Mouse (Mus musculus) liver, embryonic 15.5 days (tissue): ENCODE data around the gene Pde6d. TPM values are rescaled to one million over a fixed set of nuclear protein-coding genes. Genes with fewer than 3 reads are reported as not detected.
A peak's percentile ranks its signal among the peaks of the same experiment; 100 is the strongest.

Experiments
- ATAC-seq: fragments of 200-750 bp; cut with Nextera tagmentation; 2 replicates; pipeline ENCODE4 v1.8.0; 2017; ENCODE audit warnings: moderate number of reproducible peaks, mild to moderate bottlenecking, moderate library complexity; ENCODE audit not compliant: insufficient read depth
- H3K27ac ChIP-seq: fragments of 300-500 bp; sonication (generic); replicated peaks from 2 replicates; pipeline ENCODE4 v1.5.1; 2015; ENCODE audit warnings: mild to moderate bottlenecking, inconsistent platforms
- H3K27me3 ChIP-seq: fragments of 300-500 bp; sonication (generic); 2 replicates; pipeline ENCODE4 v1.6.1; 2015; ENCODE audit warnings: mild to moderate bottlenecking, inconsistent platforms
- H3K36me3 ChIP-seq: fragments of 300-500 bp; sonication (generic); replicated peaks from 2 replicates; pipeline ENCODE4 v1.6.1; 2015; ENCODE audit warnings: moderate library complexity, mild to moderate bottlenecking, inconsistent platforms
- H3K4me1 ChIP-seq: fragments of 300-500 bp; sonication (generic); replicated peaks from 2 replicates; pipeline ENCODE4 v1.6.1; 2015; ENCODE audit warnings: inconsistent platforms
- H3K4me2 ChIP-seq: fragments of 300-500 bp; sonication (generic); 2 replicates; pipeline ENCODE4 v1.6.1; 2015; ENCODE audit warnings: moderate library complexity, mild to moderate bottlenecking, inconsistent platforms
- H3K4me3 ChIP-seq: fragments of 300-500 bp; sonication (generic); replicated peaks from 2 replicates; pipeline ENCODE4 v1.5.1; 2015; ENCODE audit warnings: mild to moderate bottlenecking, inconsistent platforms
- H3K9ac ChIP-seq: fragments of 300-500 bp; sonication (generic); 2 replicates; pipeline ENCODE4 v1.6.1; 2015; ENCODE audit warnings: moderate library complexity, mild to moderate bottlenecking, inconsistent platforms
- H3K9me3 ChIP-seq: fragments of 300-500 bp; sonication (generic); replicated peaks from 2 replicates; pipeline ENCODE4 v1.6.1; 2016; ENCODE audit warnings: inconsistent platforms
- WGBS: fragments of 180-500 bp; shearing (Covaris S2); methylation state at CpG from one replicate; pipeline ENCODE4 v1.1.7; 2015; ENCODE audit warnings: mixed read lengths; ENCODE audit not compliant: insufficient replicate concordance; 5-methylcytosine and 5-hydroxymethylcytosine counted together
- polyA plus RNA-seq: library from polyadenylated mRNA; unstranded; fragments of >200 nt; fragmentation: Nextera tagmentation; extraction: Ambion mirVana; gene quantifications from 2 replicates; pipeline ENCODE4 v1.2.1, GENCODE M21; 2015

The Pde6d gene
- polyA plus RNA-seq, result 24.7 and 29.0 TPM in 2 replicates

DNA sequence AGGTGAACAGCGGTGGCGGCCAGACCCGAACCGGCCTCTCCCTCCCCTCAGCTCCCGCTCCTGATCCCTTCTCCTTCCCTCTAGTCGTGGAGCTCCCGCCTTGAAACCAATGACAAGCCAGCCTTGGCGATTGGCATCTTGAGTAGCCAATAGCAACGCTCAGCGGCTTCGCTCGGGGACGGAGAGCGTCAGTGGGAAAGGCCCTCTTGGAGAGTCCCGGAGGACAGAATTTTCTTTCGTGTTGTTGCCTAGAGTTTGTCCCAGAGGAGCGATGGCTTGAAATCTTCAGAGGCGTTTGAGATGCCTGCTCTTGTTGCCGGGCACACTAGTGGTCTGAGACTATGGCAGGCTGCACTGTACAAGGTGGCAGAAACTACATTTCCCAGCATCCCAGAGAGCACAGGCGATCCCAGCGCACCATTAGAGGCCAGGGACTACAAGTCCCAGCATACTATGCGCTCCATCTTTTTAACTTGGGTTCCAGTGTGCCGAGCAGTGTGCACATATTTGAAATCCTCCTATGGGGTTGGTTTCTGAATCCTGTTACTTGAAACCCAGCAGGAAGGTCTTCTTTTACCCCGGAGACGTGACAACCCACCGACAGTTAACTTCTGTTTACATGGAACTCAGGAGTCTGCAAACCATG lies at the start of gene Pde6d, which contains the start of gene Cops7b:
Pde6d (minus strand) TSS at position 179 of the 646 bp plus-strand sequence.
Cops7b (plus strand) TSS at position 454 of the 646 bp plus-strand sequence.
- under 1% methylated on average over 26 of the region's 26 CpGs for WGBS
- Histone ChIP-seq H3K27me3 (no peaks in the 10 kb centered on the region), H3K9ac (peak within 1 kb of the TSS; percentile 94), H3K4me3 (peak within 1 kb of the TSS; percentile 92), H3K9me3 (no peaks in the 10 kb centered on the region), H3K36me3 (no peaks in the 10 kb centered on the region), H3K4me2 (peak within 1 kb of the TSS; percentile 89), H3K27ac (peak within 1 kb of the TSS; percentile 82), H3K4me1 (peaks cover 40% of the 10 kb centered on the region)
- peak; percentile 97 for ATAC-seq

DNA sequence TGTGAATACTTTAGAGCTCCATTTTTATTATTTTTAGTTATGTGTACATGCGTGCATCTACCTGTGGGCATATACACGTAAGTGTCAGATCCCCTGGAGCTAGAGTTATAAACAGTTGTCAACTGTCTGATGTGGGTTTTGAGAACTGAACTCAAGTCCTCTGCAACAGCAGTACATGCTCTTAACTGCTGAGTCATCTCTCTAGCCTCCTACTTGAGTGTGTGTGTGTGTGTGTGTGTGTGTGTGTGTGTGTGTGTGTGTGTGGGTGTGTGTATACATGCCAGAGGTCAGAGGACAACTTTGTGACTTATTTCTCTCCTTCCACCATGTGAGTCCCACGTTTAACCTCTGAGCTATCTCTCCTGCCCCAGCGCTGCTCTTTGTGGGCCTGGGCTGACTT lies 48.1 kb upstream of the Pde6d start:
- no peak overlapping the region for H3K9ac ChIP-seq
- H3K27ac ChIP-seq, result no peak overlapping the region
- H3K4me1 ChIP-seq, result peaks cover 19% of the 10 kb centered on the region
- no peak for ATAC-seq
- no peaks in the 10 kb centered on the region for H3K9me3 ChIP-seq
- no peaks in the 10 kb centered on the region for H3K27me3 ChIP-seq
- H3K36me3 ChIP-seq, result no peaks in the 10 kb centered on the region
- H3K4me2 ChIP-seq, result no peak overlapping the region
- WGBS, result 48% methylated on average over 4 of the region's 4 CpGs
- H3K4me3 ChIP-seq, result no peak overlapping the region

DNA sequence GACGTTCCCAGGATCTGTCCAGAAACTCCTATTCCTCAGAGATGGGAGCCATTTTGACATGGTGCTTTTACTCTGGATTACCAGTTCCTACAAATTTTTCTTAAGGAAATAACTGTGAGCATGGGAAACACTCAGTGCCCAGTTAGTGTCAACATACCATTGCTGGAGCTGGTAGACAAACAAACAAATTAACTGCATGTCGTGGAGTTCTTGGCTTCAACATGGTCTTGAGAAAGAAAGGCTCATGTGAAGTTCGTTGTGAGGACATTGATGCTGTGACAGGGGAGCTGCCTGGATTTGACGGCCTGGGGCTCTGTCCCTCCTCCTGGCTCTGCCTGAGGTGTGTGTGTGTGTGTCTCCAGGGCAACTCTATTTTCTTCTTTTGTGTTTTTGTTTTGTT lies 47.5 kb upstream of the Pde6d start:
- Histone ChIP-seq H3K4me3 (no peak overlapping the region), H3K4me2 (no peak overlapping the region), H3K9me3 (no peaks in the 10 kb centered on the region), H3K27ac (no peak overlapping the region), H3K4me1 (peaks cover 19% of the 10 kb centered on the region), H3K27me3 (no peaks in the 10 kb centered on the region), H3K9ac (no peak overlapping the region), H3K36me3 (no peaks in the 10 kb centered on the region)
- ATAC-seq, result no peak
- 48% methylated on average over 4 of the region's 4 CpGs for WGBS

DNA sequence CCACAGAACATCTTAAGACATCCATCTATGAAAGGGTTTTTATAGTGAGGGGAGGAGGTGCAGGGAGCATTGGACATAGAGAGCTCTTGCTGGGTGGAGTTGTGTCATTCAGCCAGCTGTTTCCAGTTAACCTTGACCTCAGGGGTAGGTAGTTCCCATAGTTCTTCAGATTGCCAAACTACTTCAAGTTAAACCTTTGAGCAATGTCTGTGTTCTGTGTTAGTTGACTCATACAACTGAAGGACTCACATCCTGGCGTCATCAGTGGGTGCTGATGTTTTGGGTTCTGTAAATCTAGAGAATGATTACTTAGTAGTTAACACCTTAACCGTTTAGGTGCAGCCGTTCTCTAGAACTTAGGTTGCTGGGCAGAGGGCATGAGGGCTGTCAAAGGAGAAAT lies 45.8 kb upstream of the Pde6d start:
- no peak for ATAC-seq
- WGBS, result 55% methylated on average over 3 of the region's 3 CpGs
- no peak overlapping the region for H3K27ac ChIP-seq

DNA sequence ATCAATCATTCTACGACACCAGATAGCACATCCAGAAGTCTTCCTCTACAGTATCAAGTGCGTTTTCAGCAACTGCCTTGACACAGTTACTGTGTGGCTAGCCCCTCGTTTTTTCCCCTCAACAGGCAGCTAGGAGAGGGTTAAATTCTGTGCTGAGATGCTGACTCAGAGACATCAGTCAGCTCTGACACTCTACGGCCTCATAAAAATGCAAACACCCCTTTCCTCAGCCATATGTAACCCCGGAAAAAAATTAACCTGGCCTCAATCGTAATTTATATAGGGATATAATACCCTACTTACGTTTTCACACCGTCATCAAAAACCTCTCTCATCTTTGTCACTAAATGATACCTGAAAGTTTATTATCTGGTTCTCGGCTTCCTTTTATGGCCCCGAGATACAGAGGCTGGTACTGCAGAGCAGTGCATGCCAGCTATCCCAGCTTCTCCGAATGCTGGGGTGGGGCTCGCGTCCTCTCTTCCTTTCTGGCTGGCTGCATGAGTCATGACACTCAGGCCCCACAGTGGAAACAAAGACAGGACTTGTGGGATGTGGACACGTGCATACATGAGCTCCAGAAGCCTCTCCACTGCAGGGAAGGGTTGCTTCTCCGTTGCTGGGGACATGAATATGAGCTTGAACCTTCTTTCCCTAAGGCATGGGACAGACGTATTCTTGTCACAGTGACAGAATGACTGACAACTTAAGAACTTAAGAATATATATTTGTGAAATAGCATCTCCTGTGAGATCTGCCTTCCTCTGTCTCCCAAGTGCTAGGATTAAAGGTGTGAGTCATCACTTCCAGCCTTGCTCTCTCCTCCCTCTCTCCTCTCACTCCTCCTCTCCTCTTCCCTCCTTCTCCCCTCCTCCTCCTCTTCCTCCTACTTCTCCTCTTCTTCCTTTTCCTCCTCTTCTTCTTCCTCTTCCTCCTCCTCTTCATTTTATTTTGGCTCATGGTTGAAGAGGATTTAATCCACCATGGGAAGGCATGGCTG lies 40.9 kb upstream of the Pde6d start:
- Histone ChIP-seq H3K9ac (no peak overlapping the region), H3K4me2 (no peak overlapping the region), H3K9me3 (no peaks in the 10 kb centered on the region), H3K4me3 (no peak overlapping the region), H3K36me3 (no peaks in the 10 kb centered on the region), H3K27ac (no peak overlapping the region), H3K27me3 (no peaks in the 10 kb centered on the region), H3K4me1 (no peaks in the 10 kb centered on the region)
- ATAC-seq, result no peak
- 37% methylated on average over 16 of the region's 16 CpGs for whole genome bisulfite sequencing

More for the DNA sequence above, 45.8 kb upstream of the Pde6d start:
- Histone ChIP-seq H3K9me3 (no peaks in the 10 kb centered on the region), H3K27me3 (no peaks in the 10 kb centered on the region), H3K4me1 (peaks cover 11% of the 10 kb centered on the region; the same call in 1 of the 2 replicates), H3K9ac (no peak overlapping the region), H3K4me2 (no peak overlapping the region), H3K4me3 (no peak overlapping the region), H3K36me3 (no peaks in the 10 kb centered on the region)

DNA sequence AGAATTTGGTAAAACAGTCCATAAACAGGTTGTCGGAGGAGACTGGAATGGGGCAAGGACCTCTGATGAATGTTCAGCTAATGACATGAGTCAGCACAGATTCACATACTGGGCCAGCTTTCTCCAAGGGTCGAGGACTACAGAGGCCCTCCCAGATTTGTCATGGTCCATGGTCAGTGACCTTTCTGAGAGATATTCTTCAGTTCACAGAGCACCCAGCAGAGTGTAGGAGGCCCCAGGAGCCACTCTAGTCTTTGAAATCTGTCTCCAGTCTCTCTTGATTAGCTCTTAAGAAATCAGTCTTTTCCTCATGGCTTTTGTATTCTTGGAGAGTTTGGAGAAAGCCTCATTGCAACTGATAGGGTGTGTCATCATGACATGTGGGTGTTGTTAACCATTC lies 39.9 kb upstream of the Pde6d start:
- no peaks in the 10 kb centered on the region for H3K27me3 ChIP-seq
- ATAC-seq, result no peak
- H3K9me3 ChIP-seq, result no peaks in the 10 kb centered on the region
- no peak overlapping the region for H3K4me3 ChIP-seq
- H3K27ac ChIP-seq, result no peak overlapping the region
- WGBS, result 55% methylated on average over 2 of the region's 2 CpGs
- no peaks in the 10 kb centered on the region for H3K36me3 ChIP-seq
- H3K4me1 ChIP-seq, result no peaks in the 10 kb centered on the region
- no peak overlapping the region for H3K4me2 ChIP-seq
- H3K9ac ChIP-seq, result no peak overlapping the region

DNA sequence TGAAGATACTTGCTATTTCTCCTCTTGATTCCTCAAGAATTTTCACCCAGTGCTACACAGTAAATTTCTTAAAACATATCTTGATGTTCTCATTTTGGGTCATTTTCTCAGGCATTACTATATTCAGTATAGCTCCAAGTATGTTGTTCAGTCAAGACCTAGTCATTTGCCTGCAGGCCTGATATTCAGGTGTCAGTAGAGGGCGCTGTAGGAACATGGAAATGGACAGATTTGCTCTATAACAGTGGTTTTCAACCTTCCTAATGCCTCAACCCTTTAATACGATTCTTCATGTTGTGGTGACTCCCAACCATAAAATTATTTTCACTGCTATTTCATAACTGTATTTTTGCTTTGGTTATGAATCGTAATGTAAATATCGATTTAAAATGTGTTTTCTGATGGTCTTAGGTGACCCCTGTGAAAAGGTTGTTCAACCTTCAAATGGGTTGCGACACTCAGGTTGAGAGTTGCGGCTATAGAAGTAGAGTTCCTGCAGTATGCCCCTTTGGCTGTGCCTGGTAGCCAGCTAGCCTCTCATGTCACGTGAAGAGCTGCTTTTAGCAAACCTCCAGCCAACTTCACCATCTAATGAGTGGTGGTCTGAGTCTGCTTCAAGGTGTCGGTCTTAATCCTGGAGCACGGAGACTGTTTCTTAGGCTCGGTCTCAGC lies 36.2 kb upstream of the Pde6d start:
- Histone ChIP-seq H3K27ac (no peak overlapping the region), H3K36me3 (no peaks in the 10 kb centered on the region), H3K4me3 (no peak overlapping the region), H3K9ac (no peak overlapping the region), H3K4me2 (no peak overlapping the region), H3K9me3 (no peaks in the 10 kb centered on the region), H3K27me3 (no peaks in the 10 kb centered on the region), H3K4me1 (no peaks in the 10 kb centered on the region)
- no peak for ATAC-seq
- WGBS, result 50% methylated on average over 10 of the region's 10 CpGs

DNA sequence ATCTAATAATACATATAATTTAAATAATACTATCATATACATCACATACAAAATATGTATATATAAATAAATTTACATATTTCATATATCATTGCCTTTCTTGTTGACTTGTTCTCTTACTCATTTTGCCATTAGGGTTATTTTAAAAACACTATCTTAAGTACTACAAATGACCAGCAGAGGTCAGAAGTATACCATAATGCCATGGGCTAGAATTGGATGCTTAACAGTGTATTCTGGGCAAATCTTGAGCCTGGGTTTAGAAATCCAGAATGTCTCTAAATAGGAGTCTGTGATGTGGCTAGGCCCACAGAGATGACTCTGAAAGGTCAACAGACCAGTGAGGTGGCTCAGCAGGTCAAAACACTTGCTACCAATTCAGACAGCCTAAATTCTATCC lies 31.8 kb upstream of the Pde6d start:
- Histone ChIP-seq H3K4me3 (no peak overlapping the region), H3K27me3 (no peaks in the 10 kb centered on the region), H3K9ac (no peak overlapping the region), H3K27ac (no peak overlapping the region), H3K9me3 (no peaks in the 10 kb centered on the region), H3K4me2 (no peak overlapping the region), H3K36me3 (no peaks in the 10 kb centered on the region), H3K4me1 (no peaks in the 10 kb centered on the region)
- no peak for ATAC-seq

DNA sequence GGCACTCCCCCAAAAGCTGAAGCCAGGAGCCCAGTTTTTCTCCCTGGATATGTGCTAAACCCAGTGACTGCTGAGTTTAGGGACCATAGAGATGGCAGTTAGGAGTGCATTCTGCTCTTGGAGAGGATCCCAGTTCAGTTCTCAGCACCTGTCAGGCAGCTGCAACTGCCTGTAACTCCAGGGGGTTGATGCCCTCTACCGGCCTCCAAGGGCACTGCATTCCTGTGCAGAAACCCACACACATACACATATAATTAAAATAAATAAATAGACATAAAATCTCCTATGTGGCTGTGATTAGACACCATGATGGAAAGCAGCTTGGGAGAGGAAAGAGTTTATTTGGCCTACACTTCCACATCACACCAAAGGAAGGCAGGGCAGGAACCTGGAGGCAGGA lies 29.7 kb upstream of the Pde6d start:
- H3K4me2 ChIP-seq, result no peak overlapping the region
- H3K4me1 ChIP-seq, result no peaks in the 10 kb centered on the region
- no peaks in the 10 kb centered on the region for H3K9me3 ChIP-seq
- H3K4me3 ChIP-seq, result no peak overlapping the region
- no peak overlapping the region for H3K9ac ChIP-seq
- no peak overlapping the region for H3K27ac ChIP-seq
- H3K27me3 ChIP-seq, result no peaks in the 10 kb centered on the region
- H3K36me3 ChIP-seq, result peaks cover 9% of the 10 kb centered on the region
- ATAC-seq, result no peak
- 66% methylated on average over 1 of the region's 1 CpGs for WGBS

DNA sequence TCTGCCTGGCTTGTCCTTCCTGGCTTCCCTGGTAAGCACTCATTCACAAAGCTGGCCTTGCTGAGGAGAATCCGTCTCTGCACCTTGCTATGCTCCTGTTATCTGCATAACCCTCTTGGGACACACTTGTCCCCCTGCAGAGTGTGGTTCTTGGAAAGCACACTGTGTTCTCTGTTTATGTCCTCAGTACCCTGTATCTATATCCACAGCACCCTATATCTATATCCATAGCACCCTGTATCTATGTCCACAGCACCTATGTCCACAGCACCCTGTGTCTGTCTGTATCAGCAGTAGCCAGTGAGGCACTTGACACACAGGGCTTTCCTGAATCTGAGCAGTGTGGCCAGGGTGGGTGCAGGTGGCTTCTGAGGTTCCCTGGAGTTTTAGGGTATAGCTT lies 28.5 kb upstream of the Pde6d start:
- Histone ChIP-seq H3K27ac (no peak overlapping the region), H3K4me3 (no peak overlapping the region), H3K4me1 (no peaks in the 10 kb centered on the region), H3K9ac (no peak overlapping the region), H3K9me3 (no peaks in the 10 kb centered on the region), H3K36me3 (peaks cover 13% of the 10 kb centered on the region), H3K27me3 (no peaks in the 10 kb centered on the region), H3K4me2 (no peak overlapping the region)
- ATAC-seq, result 0 out of 2 replicates have a peak, but pooled peaks have one; percentile 15
- 56% methylated on average over 1 of the region's 1 CpGs for WGBS

DNA sequence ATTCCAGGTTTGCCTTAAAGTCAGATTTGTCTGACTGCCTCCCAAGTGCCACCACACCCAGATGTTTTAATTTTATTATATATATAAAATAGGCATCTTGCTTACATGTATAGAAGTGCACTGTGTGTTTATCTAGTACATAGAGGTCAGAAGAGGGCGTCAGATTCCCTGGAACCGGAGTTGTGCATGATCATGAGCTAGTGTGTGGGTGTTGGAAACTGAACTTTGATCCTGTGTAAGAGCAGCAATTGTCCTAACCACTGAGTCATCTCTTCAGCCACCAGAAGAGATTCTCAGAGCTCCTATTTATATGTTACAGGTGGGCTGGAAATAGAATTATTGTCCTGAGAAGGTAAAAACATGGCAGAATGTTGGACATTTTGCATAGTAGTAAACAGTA lies 17.7 kb upstream of the Pde6d start:
- H3K36me3 ChIP-seq, result peaks cover 83% of the 10 kb centered on the region
- H3K9ac ChIP-seq, result no peak overlapping the region
- H3K27ac ChIP-seq, result no peak overlapping the region
- H3K4me2 ChIP-seq, result no peak overlapping the region
- H3K4me1 ChIP-seq, result no peaks in the 10 kb centered on the region
- ATAC-seq, result no peak; the same call in 1 of the 2 replicates
- no peak overlapping the region for H3K4me3 ChIP-seq
- 64% methylated on average over 2 of the region's 2 CpGs for WGBS
- H3K9me3 ChIP-seq, result no peaks in the 10 kb centered on the region
- H3K27me3 ChIP-seq, result no peaks in the 10 kb centered on the region
